Mouse (Mus musculus): ENCODE data around the gene Stat1.

The Stat1 gene

DNA sequence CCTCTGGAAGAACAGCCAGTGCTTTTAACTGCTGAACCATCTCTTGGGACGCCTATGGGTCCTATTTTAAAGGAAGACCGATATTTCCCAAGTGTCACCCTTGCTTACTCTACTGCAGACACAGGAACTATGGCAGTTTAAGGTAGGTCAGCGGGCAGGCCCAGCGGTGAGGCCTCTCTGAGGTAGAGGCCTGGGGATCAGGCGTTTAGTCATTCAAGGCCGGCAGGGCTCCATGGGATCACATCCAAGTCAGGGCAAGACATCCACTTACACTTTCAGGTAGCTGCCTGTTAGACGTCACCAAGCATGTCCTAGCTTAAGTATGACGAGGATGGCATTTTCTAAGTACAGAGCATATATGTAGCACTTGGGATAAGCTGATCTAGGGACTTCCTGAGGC lies 41.9 kb downstream of the Stat1 start:
- DNase-seq (ENCODE audit: low read depth, low spot score), result no peak

DNA sequence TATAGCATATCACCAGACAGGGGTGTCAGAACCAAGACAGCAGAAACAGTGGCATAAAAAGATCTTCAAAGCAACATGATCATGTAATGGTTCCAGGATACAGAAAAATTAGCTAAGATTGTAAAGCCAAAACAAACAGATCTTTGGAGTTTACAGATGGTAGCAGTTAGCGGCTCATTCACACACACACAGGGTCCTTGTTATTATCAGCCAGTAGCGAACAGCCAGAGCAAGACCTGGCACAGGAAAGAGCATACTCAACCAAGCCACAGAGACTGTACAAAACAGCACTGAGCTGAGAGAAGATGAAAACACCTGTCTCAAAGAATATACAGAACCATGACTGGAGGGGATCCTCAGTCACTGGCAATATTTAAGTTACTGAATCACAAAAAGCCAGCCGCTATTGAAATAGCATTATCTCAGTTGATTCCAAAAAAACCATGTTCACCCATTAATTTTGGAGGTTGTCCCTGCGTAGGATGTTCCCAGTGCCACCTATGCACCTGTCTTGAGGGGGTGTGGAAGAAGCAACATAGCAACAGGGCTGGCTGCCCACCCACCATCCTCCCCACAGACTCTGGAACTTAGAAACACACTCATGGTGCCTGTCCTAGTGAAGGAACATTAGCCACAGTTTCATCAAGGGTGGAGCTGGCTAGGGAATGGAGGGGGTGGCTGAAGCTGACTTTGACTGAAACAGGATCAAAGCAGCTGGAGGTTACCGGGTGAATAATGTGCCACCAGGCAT lies 44.6 kb downstream of the Stat1 start:
- DNase-seq (ENCODE audit: low read depth, low spot score), result no peak

DNA sequence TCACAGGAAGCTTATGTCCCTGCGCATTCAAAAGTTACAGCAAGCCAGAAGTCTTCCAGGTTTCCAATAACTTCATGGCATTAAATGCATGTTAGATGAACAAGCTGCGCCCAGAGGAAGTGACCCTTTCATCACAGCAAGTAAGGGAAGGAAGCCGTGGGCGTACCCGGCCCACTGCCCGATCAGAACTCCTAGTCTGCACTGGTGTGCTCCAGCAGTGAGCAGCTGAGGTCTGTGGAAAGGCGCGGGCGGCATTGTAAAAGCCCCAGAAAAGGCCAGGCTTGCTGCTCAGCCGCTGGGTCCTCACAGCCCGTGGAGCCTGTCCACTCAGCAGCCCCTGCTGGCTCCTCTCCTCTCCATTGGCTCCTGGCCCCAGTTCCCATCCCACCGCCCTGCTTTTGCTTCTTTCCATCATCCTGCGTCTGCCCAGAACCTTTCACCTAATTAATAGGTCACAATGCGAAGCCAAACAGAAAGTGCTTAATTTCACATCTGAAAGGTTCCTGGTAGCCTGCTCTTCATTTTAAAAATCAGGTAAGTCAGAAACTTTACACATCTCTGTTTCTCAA lies 47.5 kb downstream of the Stat1 start:
- no peak for DNase-seq (ENCODE audit: low read depth, low spot score)

- DNase-seq (ENCODE audit: low read depth, low spot score), result peak; percentile 29
Observed at GRCm38 (mm10) chr1:52170057-52170456, 50.8 kb downstream of the Stat1 start.

GRCm38 (mm10) chr1:52170747-52171146 lies 51.5 kb downstream of the Stat1 start:
- no peak for DNase-seq (ENCODE audit: low read depth, low spot score)

DNA sequence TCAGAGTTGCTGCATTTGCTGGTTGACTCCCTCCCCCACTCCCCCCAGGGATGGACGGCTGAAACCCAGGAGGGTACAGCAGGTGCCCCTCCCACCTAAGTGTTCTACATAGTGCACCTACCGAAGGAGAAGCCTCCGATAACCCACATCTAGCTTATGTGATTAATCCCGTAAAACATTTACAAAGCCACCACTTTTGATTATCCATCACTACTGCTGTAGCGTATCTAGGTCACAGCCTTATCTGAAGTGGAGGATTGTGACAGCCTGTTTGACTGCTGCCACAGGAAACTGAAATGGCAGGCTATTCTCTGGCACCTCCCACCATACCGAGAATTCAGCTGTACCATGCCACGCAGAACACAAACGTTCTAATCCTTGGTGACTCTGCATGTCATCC lies 52.0 kb downstream of the Stat1 start:
- no peak for DNase-seq (ENCODE audit: low read depth, low spot score)

GRCm38 (mm10) chr1:52175321-52175720 lies 56.1 kb downstream of the Stat1 start:
- no peak for DNase-seq (ENCODE audit: low read depth, low spot score)

DNA sequence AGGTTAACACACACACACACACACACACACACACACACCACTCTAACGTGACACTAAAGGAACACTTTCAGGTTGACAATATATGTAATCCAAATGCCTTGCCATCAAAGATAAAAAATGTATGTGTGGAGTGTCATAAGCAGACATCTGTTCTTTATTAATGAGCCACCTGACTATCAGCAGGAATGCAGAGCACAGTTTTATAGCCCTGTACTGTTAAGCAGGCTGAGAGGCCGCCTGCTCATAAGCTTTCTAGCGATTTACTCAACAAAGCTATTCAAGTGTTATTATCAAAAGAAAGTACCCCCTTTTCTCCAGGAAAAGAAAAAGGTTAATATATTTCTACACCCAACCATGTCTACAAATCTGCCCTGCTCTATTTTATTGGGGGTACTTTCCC lies 56.7 kb downstream of the Stat1 start:
- DNase-seq (ENCODE audit: low read depth, low spot score), result no peak

DNA sequence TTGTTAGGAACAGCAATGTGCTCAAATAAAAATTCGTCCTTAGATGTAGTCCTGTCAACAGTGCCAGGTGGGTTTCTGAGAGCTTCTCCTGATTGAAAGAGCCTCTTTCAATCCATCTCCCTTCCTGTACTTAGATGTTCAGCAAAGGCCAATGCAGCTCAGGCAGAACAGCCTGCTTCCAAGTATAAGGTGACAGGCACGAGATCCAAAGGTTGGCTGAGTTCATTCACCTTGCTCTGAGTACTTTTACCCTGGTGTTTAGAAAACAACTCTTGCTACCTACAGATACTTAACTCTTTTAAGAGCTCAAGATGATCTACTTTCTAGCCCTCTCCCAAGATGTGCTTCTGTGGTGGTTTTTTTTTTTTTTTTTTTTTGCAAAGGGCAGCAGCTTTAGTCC lies 57.8 kb downstream of the Stat1 start:
- DNase-seq (ENCODE audit: low read depth, low spot score), result no peak

DNA sequence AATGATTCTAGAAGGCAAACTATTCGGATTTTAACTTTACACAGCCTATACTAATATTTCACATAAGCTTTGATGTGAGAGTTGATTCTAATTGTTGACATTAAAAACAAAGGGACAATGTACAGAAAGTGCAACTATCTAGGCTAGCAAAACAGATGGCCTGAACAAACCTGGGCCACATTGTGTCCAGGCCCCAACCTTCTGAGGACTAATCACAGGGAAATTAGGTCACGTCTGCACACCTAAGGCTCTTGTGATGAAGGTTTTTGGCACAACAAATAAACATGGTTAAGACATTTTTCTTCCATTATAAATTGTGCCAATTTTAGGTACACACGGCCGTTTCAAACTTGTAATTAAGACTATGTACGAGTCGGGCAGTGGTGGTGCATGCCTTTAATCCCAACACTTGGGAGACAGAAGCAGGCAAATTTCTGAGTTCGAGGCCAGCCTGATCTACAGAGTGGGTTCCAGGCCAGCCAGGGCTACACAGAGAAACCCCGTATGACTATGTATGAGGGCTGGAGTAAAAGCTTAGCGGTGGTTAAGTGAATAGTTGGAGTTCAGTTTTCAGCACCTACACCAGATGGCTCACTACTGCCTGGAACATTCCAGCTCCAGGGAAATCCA lies 60.8 kb downstream of the Stat1 start:
- DNase-seq (ENCODE audit: low read depth, low spot score), result no peak

DNA sequence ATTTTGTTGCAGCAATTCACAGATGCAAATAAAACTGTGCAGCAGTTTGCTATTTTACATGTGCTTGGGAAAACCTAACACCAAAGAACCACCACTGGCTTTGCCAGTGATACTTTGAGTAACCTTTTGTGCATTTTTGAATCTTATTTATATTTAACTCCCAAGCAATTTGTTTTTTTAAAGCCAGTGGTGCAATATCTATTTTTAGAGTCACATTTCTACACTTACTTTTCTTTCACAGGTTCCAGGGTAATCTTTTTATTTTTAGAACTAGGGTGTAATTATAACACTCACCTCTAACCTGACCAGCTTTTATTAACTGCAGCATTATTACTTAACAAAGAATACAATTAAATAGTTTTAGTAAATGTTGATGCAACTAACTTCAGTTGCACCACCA lies 62.8 kb downstream of the Stat1 start:
- DNase-seq (ENCODE audit: low read depth, low spot score), result no peak

DNA sequence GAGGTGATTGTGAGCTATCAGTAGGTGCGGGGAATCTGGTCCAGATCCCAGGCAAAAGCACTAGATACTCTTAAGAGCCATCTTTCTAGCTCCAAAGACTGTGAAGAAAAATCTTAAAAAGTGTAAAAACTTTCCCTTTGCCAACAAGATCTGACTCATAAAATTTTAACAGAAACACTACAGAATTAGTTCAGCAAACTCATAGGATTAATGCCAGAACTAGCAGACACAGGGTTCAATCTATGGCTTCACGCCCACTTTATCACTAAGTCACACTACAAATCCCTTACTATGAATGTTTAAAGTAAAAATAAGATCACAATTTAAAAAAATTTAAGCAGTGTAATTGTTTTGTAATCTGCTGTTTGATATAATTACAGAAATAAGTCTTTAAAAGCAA lies 63.8 kb downstream of the Stat1 start:
- DNase-seq (ENCODE audit: low read depth, low spot score), result no peak
